Mouse (Mus musculus) CD4-positive, CD25-positive, alpha-beta regulatory T cell, adult 2 months (primary cell): Measurements from ENCODE around the gene Cryl1.

Experiments used
- DNase-seq: peaks from one replicate; pipeline ENCODE4 v3.0.0-alpha.2; 2012; ENCODE audit warnings: low read depth, low spot score

Cryl1 gene

GRCm38 (mm10) chr14:57372348-57373102, 25.8 kb downstream of the Cryl1 start:
- peak; percentile 89 for DNase-seq

GRCm38 (mm10) chr14:57367327-57367726, 31.0 kb downstream of the Cryl1 start:
- no peak for DNase-seq

- DNase-seq: no peak
These were observed 31.6 kb downstream of the Cryl1 start for GRCm38 (mm10) chr14:57366724-57367123.

GRCm38 (mm10) chr14:57365341-57365740, 33.0 kb downstream of the Cryl1 start:
- no peak for DNase-seq

GRCm38 (mm10) chr14:57363833-57364232, 34.5 kb downstream of the Cryl1 start:
- DNase-seq: no peak

- DNase-seq: peak; percentile 82
These were observed 35.3 kb downstream of the Cryl1 start for GRCm38 (mm10) chr14:57362726-57363660.

- DNase-seq: no peak
These were observed 41.3 kb downstream of the Cryl1 start for GRCm38 (mm10) chr14:57357030-57357429.

GRCm38 (mm10) chr14:57351521-57352235, 46.7 kb downstream of the Cryl1 start:
- no peak for DNase-seq

GRCm38 (mm10) chr14:57349955-57350354, 48.4 kb downstream of the Cryl1 start:
- no peak for DNase-seq

- no peak for DNase-seq
These were observed 50.2 kb downstream of the Cryl1 start for GRCm38 (mm10) chr14:57348155-57348554.

- DNase-seq: no peak
These were observed 52.2 kb downstream of the Cryl1 start for GRCm38 (mm10) chr14:57346135-57346534.

- DNase-seq: peak; percentile 36
These were observed 53.4 kb downstream of the Cryl1 start for GRCm38 (mm10) chr14:57344781-57345492.

GRCm38 (mm10) chr14:57343057-57343750, 55.1 kb downstream of the Cryl1 start:
- DNase-seq: no peak

- no peak for DNase-seq
These were observed 55.8 kb downstream of the Cryl1 start for GRCm38 (mm10) chr14:57342316-57343055.

GRCm38 (mm10) chr14:57338666-57339065, 59.7 kb downstream of the Cryl1 start:
- no peak for DNase-seq

GRCm38 (mm10) chr14:57334833-57335232, 63.5 kb downstream of the Cryl1 start:
- DNase-seq: peak; percentile 17

- DNase-seq: no peak
These were observed 65.8 kb downstream of the Cryl1 start for GRCm38 (mm10) chr14:57332503-57332902.

- DNase-seq: no peak
These were observed 67.2 kb downstream of the Cryl1 start for GRCm38 (mm10) chr14:57331097-57331496.

- no peak for DNase-seq
These were observed 68.7 kb downstream of the Cryl1 start for GRCm38 (mm10) chr14:57329600-57329999.

GRCm38 (mm10) chr14:57326771-57327170, 71.6 kb downstream of the Cryl1 start:
- no peak for DNase-seq
